Mouse (Mus musculus): Measurements from ENCODE around the gene Dgcr6. TPM values are rescaled to one million over a fixed set of nuclear protein-coding genes. Genes with fewer than 3 reads are reported as not detected.

Gene Dgcr6
- polyA plus RNA-seq, 1 experiment = not detected

DNA sequence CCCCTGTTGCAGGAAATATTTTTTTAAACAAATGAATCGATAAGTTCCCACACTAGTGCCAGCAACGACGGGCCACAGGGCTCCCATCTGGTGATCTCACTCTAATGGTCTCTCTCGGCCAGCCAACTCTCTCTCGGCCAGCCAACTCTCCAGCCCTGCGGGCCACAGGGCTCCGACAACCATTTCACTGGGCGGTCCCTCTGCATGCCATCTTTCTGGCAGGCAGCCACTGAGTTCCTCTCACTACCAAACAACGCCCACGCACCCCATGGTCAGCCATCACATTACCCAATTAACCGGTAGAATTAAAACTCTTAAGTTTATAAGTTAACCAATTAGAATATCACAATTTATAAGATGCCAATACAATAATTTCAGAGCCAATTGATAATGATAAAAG lies 8.5 kb downstream of the Dgcr6 start:
- 71% methylated on average over 11 of the region's 11 CpGs for WGBS
- H3K27ac ChIP-seq (ENCODE audit: insufficient read depth, low read depth, low read length) = no peak overlapping the region
- TF ChIP-seq CTCF (IDR thresholded peaks at IDR 0.05; ENCODE audit: insufficient read depth, low read depth, low read length) = no peak
- TF ChIP-seq POLR2A (IDR thresholded peaks at IDR 0.05; ENCODE audit: insufficient read depth, low read depth, low read length) = no peak
- H3K4me3 ChIP-seq (ENCODE audit: insufficient read depth, low read depth, low read length) = no peak overlapping the region
- no peaks in the 10 kb centered on the region for H3K4me1 ChIP-seq (ENCODE audit: control insufficient read depth, insufficient read depth, low read length)

DNA sequence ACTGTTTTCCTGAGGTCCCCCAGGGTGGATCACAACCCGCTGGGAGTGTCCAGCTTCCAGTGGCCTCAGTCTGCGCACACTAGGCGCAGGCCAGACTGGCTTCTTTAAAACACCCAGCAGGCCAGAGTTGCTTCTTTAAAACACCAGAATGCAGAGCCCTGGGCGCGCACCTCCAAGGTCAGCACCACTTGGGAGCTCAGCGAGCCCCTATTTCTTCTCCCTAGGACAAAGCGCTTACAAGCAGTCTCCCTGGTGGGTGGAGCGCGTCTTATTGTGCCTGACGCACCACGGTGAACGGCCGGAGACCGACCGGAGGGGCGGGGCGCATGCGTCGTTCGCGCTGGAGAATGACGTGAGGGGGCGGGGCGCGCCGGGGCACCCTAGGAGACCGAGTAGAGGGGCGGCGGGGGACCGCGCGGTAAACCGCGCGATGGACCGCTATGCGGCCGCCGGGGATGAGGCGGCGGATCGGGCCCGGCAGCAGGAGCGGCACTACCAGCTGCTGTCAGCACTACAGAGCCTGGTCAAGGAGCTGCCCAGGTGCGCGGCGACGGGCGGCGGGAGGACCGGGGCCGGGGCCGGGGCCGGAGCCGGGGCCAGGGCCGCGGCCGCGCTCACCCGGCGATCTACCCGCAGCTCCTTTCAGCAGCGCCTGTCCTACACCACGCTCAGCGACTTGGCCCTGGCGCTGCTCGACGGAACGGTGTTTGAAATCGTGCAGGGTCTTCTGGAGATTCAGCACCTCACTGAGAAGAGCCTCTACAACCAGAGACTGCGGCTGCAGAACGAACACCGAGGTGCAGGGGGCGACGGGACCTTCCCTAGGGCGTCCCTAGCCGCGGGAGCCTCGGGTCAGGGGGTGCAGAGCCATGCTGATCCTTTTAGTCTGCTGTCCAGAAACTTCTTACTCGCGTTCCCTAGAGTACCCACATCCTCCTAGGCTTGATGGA lies 13.7 kb downstream of the Dgcr6 start:
- Histone ChIP-seq H3K4me3 (ENCODE audit: insufficient read depth, low read depth, low read length) (peak overlapping the region; percentile 83), H3K27ac (ENCODE audit: insufficient read depth, low read depth, low read length) (peak overlapping the region; percentile 90), H3K4me1 (ENCODE audit: control insufficient read depth, insufficient read depth, low read length) (peaks cover 11% of the 10 kb centered on the region)
- WGBS = under 1% methylated on average over 78 of the region's 81 CpGs
- TF ChIP-seq POLR2A (IDR thresholded peaks at IDR 0.05; ENCODE audit: insufficient read depth, low read depth, low read length) (peak; percentile 91), CTCF (IDR thresholded peaks at IDR 0.05; ENCODE audit: insufficient read depth, low read depth, low read length) (no peak)

DNA sequence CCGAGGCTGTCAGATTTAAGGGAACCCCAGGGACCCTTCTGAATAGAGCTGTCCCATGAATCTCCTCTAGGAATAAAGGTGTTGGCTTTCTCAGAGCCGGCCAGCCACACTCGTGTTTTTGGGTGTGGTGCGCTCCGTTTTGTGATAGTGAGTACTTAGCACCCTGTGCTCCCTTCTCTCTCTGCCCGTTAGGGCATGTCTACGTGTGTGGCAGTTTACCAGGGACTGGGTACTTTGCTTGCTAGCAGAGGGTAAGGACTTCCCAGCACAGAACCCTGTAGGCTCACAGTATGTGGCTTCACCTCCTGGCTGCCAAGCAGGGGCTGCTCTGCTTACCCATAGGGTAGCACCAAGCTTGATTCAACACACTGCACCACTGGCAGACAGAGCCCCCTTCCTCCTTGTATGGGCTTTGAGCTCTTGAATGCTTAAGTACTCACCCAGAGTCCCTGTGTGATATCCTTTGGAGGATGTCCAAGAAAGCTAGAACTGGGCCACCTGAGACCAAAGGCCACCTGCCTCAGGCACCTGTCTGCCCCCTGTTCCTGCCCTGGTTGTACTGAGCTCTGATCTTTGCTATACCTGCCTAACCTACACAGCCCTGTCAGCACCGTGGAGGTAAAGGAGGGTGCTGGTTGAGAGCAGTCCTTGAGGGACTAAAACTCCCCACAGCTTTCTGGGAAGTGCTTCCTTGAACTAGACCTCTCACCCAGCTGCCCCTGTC lies 16.2 kb downstream of the Dgcr6 start:
- no peak overlapping the region for H3K4me3 ChIP-seq (ENCODE audit: insufficient read depth, low read depth, low read length)
- WGBS = 85% methylated on average over 8 of the region's 8 CpGs
- H3K27ac ChIP-seq (ENCODE audit: insufficient read depth, low read depth, low read length) = no peak overlapping the region
- TF ChIP-seq POLR2A (IDR thresholded peaks at IDR 0.05; ENCODE audit: insufficient read depth, low read depth, low read length) (no peak), CTCF (IDR thresholded peaks at IDR 0.05; ENCODE audit: insufficient read depth, low read depth, low read length) (no peak)
- peaks cover 17% of the 10 kb centered on the region for H3K4me1 ChIP-seq (ENCODE audit: control insufficient read depth, insufficient read depth, low read length)

GRCm38 (mm10) chr16:18070798-18071197 lies 18.1 kb downstream of the Dgcr6 start:
- Histone ChIP-seq H3K4me1 (ENCODE audit: control insufficient read depth, insufficient read depth, low read length) (peaks cover 17% of the 10 kb centered on the region), H3K4me3 (ENCODE audit: insufficient read depth, low read depth, low read length) (no peak overlapping the region), H3K27ac (ENCODE audit: insufficient read depth, low read depth, low read length) (no peak overlapping the region)
- 75% methylated on average over 5 of the region's 5 CpGs for WGBS
- TF ChIP-seq CTCF (IDR thresholded peaks at IDR 0.05; ENCODE audit: insufficient read depth, low read depth, low read length) (no peak), POLR2A (IDR thresholded peaks at IDR 0.05; ENCODE audit: insufficient read depth, low read depth, low read length) (no peak)

DNA sequence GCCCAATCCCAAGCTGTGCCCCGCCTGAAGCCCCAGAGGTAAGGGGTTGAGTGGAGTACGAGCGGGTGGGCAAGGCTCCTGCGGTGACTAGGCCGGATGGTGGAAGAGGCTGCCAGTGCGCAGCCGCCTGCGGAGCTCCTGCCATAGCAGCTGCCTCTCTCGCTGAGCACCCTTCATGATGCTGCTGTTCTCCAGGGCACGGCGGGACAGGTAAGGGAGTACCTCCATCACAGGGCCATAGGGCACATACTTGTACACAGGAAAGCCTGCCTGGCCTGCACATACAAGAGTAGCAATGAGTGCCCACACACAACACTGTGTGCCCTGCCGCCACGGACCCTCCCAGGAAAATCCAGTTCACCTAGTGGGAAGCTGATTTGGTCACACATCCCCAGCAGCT lies 19.4 kb downstream of the Dgcr6 start:
- TF ChIP-seq CTCF (IDR thresholded peaks at IDR 0.05; ENCODE audit: insufficient read depth, low read depth, low read length) = no peak
- no peak for TF ChIP-seq POLR2A (IDR thresholded peaks at IDR 0.05; ENCODE audit: insufficient read depth, low read depth, low read length)
- no peak overlapping the region for H3K4me3 ChIP-seq (ENCODE audit: insufficient read depth, low read depth, low read length)
- no peak overlapping the region for H3K27ac ChIP-seq (ENCODE audit: insufficient read depth, low read depth, low read length)
- WGBS = 94% methylated on average over 13 of the region's 13 CpGs
- H3K4me1 ChIP-seq (ENCODE audit: control insufficient read depth, insufficient read depth, low read length) = peaks cover 17% of the 10 kb centered on the region

DNA sequence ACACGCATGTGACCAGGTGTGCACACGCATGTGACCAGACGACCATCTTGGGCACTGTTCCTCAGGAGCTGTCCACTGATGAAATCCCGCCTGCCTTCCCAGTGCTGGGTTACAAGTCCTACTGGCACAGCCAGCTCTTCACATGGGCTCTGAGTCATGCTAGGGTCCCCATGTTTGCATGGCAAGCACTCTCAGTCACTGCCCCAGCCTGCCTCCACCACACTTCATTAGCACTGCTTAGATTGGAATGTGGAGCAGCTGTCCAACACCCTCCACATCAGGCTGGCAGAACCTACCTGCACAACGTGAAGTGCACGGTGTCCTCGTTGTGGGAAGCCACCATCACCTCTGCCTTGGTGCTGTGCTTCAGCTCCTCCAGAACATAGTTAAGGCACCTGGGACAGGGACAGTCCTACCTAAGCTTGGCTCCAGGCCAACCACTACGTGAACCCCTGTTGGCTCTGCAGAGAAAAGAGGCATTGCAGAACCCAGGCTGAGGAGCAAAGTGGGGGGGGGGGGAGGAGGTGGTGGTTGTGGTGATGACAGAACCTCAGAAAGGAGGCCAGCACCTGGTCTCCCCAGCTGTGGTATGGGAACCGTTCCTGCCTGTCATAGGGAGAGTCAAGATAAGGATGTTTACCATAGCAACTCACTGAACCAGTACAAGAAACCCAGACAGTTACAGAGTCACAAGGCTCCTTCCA lies 20.8 kb downstream of the Dgcr6 start:
- Histone ChIP-seq H3K27ac (ENCODE audit: insufficient read depth, low read depth, low read length) (no peak overlapping the region), H3K4me1 (ENCODE audit: control insufficient read depth, insufficient read depth, low read length) (peaks cover 15% of the 10 kb centered on the region), H3K4me3 (ENCODE audit: insufficient read depth, low read depth, low read length) (no peak overlapping the region)
- TF ChIP-seq CTCF (IDR thresholded peaks at IDR 0.05; ENCODE audit: insufficient read depth, low read depth, low read length) (no peak), POLR2A (IDR thresholded peaks at IDR 0.05; ENCODE audit: insufficient read depth, low read depth, low read length) (no peak)
- WGBS = 77% methylated on average over 9 of the region's 9 CpGs

- Histone ChIP-seq H3K4me3 (ENCODE audit: insufficient read depth, low read depth, low read length) (no peak overlapping the region), H3K4me1 (ENCODE audit: control insufficient read depth, insufficient read depth, low read length) (peaks cover 6% of the 10 kb centered on the region), H3K27ac (ENCODE audit: insufficient read depth, low read depth, low read length) (no peak overlapping the region)
- WGBS = 87% methylated on average over 5 of the region's 5 CpGs
- no peak for TF ChIP-seq POLR2A (IDR thresholded peaks at IDR 0.05; ENCODE audit: insufficient read depth, low read depth, low read length)
- TF ChIP-seq CTCF (IDR thresholded peaks at IDR 0.05; ENCODE audit: insufficient read depth, low read depth, low read length) = no peak
Observed at GRCm38 (mm10) chr16:18074611-18075010, 22.0 kb downstream of the Dgcr6 start.

DNA sequence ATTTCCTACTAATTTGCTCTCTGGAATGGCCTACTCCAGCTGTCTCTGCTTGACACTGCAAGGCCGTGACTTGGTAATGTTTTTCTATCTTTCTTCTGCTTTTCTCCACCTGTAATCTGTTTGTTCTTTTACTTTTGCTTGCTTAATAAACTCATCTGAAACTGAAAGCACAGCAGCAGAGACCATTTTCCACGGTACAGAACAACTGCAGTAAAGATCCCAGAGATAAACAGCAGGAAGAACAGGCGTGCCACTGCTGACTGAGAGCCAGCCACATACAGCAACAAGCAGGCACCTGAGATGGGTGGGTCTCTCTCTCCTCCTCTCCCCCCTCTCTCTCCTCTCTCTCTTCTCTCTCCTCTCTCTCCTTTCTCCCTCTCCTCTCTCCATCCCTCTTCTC lies 22.5 kb downstream of the Dgcr6 start:
- 84% methylated on average over 3 of the region's 3 CpGs for WGBS
- Histone ChIP-seq H3K4me3 (ENCODE audit: insufficient read depth, low read depth, low read length) (no peak overlapping the region), H3K4me1 (ENCODE audit: control insufficient read depth, insufficient read depth, low read length) (peaks cover 6% of the 10 kb centered on the region), H3K27ac (ENCODE audit: insufficient read depth, low read depth, low read length) (no peak overlapping the region)
- no peak for TF ChIP-seq POLR2A (IDR thresholded peaks at IDR 0.05; ENCODE audit: insufficient read depth, low read depth, low read length)
- TF ChIP-seq CTCF (IDR thresholded peaks at IDR 0.05; ENCODE audit: insufficient read depth, low read depth, low read length) = no peak
